Mouse (Mus musculus) bone marrow, adult 2 months (tissue): ENCODE measurements at regions not wholly inside any gene's neighbourhood (a gene's known extent, or its start where the extent isn't known, plus 50 kb on each side); places are given as distances from the start of the nearest gene placed in this dataset.

ENCODE experiments used
- H3K27ac ChIP-seq: fragments of 200-500 bp; 2 replicates; pipeline ENCODE4 v1.5.1; 2012; ENCODE audit warnings: low read depth, mild to moderate bottlenecking, control low read depth, inconsistent platforms, low read length; ENCODE audit not compliant: control insufficient read depth, poor library complexity, insufficient read depth
- H3K4me1 ChIP-seq: fragments of 200-500 bp; 2 replicates; pipeline ENCODE4 v1.6.1; 2011; ENCODE audit warnings: low read length; ENCODE audit not compliant: control insufficient read depth, insufficient read depth
- H3K4me3 ChIP-seq: fragments of 200-500 bp; replicated peaks from 2 replicates; pipeline ENCODE3; 2011; ENCODE audit warnings: mild to moderate bottlenecking, low read depth, low read length, control low read depth; ENCODE audit not compliant: control insufficient read depth
- CTCF ChIP-seq: fragments of 200-500 bp; IDR thresholded peaks from 2 replicates; pipeline ENCODE4 v1.5.1; 2011; ENCODE audit warnings: low read length, control low read depth; ENCODE audit not compliant: control insufficient read depth, insufficient read depth
- POLR2A ChIP-seq: fragments of 200-500 bp; IDR thresholded peaks from 2 replicates; pipeline ENCODE4 v1.6.1; 2011; ENCODE audit warnings: low read depth, mild to moderate bottlenecking, control low read depth, low read length, borderline replicate concordance; ENCODE audit not compliant: control insufficient read depth
- WGBS: fragments of 180-500 bp; shearing (Covaris S2); methylation state at CpG from one replicate; pipeline ENCODE4 v1.1.7; 2018; 5-methylcytosine and 5-hydroxymethylcytosine counted together

- WGBS = 79% methylated on average over 4 of the region's 4 CpGs
- no peak overlapping the region for H3K4me3 ChIP-seq
- H3K4me1 ChIP-seq = no peaks in the 10 kb centered on the region
- no peak for TF ChIP-seq CTCF
- no peak for TF ChIP-seq POLR2A
- no peak overlapping the region for H3K27ac ChIP-seq
Measured at GRCm38 (mm10) chr4:31462456-31462855, 501.4 kb upstream of the Map3k7 start.

- Histone ChIP-seq H3K27ac (no peak overlapping the region), H3K4me1 (no peaks in the 10 kb centered on the region), H3K4me3 (no peak overlapping the region)
- WGBS = 48% methylated on average over 5 of the region's 5 CpGs
- no peak for TF ChIP-seq POLR2A
- TF ChIP-seq CTCF = no peak
Measured at GRCm38 (mm10) chr4:31463130-31463698, 500.7 kb upstream of the Map3k7 start.

- WGBS = 87% methylated on average over 9 of the region's 9 CpGs
- Histone ChIP-seq H3K4me1 (no peaks in the 10 kb centered on the region), H3K4me3 (no peak overlapping the region), H3K27ac (no peak overlapping the region)
- TF ChIP-seq CTCF (no peak), POLR2A (no peak)
Measured at GRCm38 (mm10) chr4:31468306-31468705, 495.6 kb upstream of the Map3k7 start.

- Histone ChIP-seq H3K4me1 (no peaks in the 10 kb centered on the region), H3K27ac (no peak overlapping the region), H3K4me3 (no peak overlapping the region)
- 57% methylated on average over 4 of the region's 4 CpGs for WGBS
- TF ChIP-seq POLR2A (no peak), CTCF (no peak)
Measured at GRCm38 (mm10) chr4:31469803-31470202, 494.1 kb upstream of the Map3k7 start.

- TF ChIP-seq POLR2A = no peak
- H3K27ac ChIP-seq = no peak overlapping the region
- H3K4me3 ChIP-seq = no peak overlapping the region
- WGBS = 74% methylated on average over 3 of the region's 3 CpGs
- H3K4me1 ChIP-seq = no peaks in the 10 kb centered on the region
Measured at GRCm38 (mm10) chr4:31492535-31492934, 471.4 kb upstream of the Map3k7 start.

- 84% methylated on average over 3 of the region's 3 CpGs for WGBS
- TF ChIP-seq CTCF (no peak), POLR2A (no peak)
- no peak overlapping the region for H3K27ac ChIP-seq
- no peak overlapping the region for H3K4me3 ChIP-seq
- no peaks in the 10 kb centered on the region for H3K4me1 ChIP-seq
Measured at GRCm38 (mm10) chr4:31493087-31493511, 470.8 kb upstream of the Map3k7 start.

- TF ChIP-seq CTCF = no peak
- TF ChIP-seq POLR2A = no peak
- no peak overlapping the region for H3K4me3 ChIP-seq
- H3K4me1 ChIP-seq = no peaks in the 10 kb centered on the region
- no peak overlapping the region for H3K27ac ChIP-seq
- WGBS = 81% methylated on average over 2 of the region's 2 CpGs
Measured at GRCm38 (mm10) chr4:31499888-31500287, 464.0 kb upstream of the Map3k7 start.

- TF ChIP-seq POLR2A = no peak
- no peak for TF ChIP-seq CTCF
- no peaks in the 10 kb centered on the region for H3K4me1 ChIP-seq
- no peak overlapping the region for H3K4me3 ChIP-seq
- H3K27ac ChIP-seq = no peak overlapping the region
- 69% methylated on average over 4 of the region's 4 CpGs for WGBS
Measured at GRCm38 (mm10) chr4:31500432-31500831, 463.5 kb upstream of the Map3k7 start.

GRCm38 (mm10) chr4:31525638-31526207 is 438.2 kb upstream of the Map3k7 start:
- TF ChIP-seq POLR2A = no peak
- TF ChIP-seq CTCF = no peak
- Histone ChIP-seq H3K27ac (no peak overlapping the region), H3K4me1 (no peaks in the 10 kb centered on the region), H3K4me3 (no peak overlapping the region)
- WGBS = 69% methylated on average over 4 of the region's 4 CpGs
